Mouse (Mus musculus): ENCODE measurements around the gene Colgalt1. TPM values are rescaled to one million over a fixed set of nuclear protein-coding genes. Genes with fewer than 3 reads are reported as not detected.

Colgalt1 gene
- total RNA-seq, 2 experiments from 2014 or later = 59.4 to 64.7 TPM

DNA sequence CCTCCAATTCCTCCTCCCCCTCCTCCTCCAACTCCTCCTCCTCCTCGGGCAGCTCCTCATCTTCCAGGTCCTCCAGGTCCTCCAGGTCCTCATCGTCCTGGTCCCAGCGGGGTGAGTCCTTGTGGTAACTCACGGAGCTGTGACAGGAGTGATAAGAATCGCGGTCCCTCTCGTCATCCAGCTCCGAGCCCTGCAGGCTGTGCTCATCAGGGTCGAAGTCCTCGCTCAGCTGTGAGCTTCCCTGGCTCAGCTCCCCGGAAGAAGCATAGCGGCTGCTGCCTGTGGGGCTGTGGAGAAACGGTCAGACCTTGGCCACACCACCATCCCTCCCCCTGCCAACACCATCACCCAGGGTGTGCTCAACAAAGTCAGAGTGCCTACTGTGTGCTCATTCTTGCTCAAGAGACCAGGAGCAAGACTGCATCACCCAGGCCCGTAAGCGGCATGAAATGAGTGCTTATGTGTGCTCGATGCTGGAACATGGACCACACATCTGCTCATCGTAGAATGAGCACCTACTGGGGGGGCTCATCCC lies 47.8 kb downstream of the Colgalt1 start:
- DNase-seq (ENCODE audit: low spot score in 2 of 2) = no peak
- intact Hi-C loops (cut with DNase I) = no loop called here

GRCm38 (mm10) chr8:71659751-71660150 lies 49.0 kb downstream of the Colgalt1 start:
- intact Hi-C loops (cut with DNase I) = loop anchor here (2.0 kb wide), 1 partner anchor 99 kb away; no protein-coding TSS in a partner anchor
- no peak for DNase-seq (ENCODE audit: low spot score in 2 of 2)

DNA sequence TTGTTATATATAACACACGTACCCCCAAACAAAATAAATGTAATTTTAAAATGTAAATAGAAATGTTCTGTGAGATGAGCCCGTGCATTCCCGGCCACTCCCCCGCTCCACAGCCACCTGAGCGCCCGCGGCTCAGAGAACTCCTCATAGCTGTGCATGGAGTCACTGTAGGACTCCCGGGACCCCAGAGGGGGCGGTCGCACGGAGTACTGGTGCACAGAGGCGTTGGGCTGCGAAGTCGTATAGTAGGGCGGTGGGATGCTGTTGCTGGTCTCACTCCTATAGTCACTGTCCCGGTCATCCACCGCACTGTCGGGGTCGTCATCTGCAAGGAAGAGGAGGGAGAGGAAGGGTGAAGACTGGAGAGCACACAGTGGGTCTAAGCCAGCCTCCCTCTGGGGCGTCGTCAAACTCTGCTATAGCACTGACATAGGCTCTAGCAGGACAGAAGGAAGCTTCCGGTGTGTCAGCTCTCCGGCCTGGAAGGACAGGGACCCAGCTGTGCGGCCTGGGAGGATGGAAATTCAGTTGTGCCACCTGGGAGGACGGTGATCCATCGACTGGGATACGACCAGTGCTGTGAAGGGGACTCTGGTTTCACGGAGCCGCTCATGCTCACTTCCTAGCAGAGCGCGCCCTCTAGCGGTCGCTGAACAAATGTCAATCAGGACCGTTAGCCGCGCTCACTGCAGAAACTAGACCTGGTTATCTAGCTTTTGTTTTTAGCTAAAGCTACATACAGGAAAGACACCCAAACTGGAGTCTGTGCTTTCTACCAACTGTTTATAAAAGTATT lies 49.7 kb downstream of the Colgalt1 start:
- peak; percentile 89 to 92 for DNase-seq (ENCODE audit: low spot score in 2 of 2)
- intact Hi-C loops (cut with DNase I) = loop anchor here (2.0 kb wide), 1 partner anchor 100 kb away; no protein-coding TSS in a partner anchor

GRCm38 (mm10) chr8:71665331-71666130 lies 54.7 kb downstream of the Colgalt1 start:
- intact Hi-C loops (cut with DNase I) = no loop called here
- no peak for DNase-seq (ENCODE audit: low spot score in 2 of 2)

DNA sequence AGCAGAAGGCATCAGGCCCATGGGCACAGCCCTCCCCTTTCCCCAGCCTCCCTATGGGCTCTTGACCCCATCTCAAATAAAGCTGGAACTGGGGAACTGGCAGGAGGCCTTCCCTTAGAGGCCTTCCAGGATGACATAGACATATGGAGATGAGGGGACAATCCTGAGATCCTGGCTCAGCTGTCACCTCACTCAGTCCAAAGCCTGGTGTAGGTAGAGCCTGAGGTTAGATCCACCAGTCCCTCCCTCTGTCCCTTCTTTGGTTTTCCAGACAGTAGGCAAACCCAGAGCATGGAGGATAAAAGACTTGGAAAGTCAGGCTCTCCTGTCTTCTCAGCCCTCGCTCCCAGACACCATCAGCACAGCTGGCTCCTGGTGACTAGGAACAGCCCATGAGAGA lies 56.1 kb downstream of the Colgalt1 start:
- DNase-seq (ENCODE audit: low spot score in 2 of 2) = no peak
- intact Hi-C loops (cut with DNase I) = no loop called here

- intact Hi-C loops (cut with DNase I) = no loop called here
- no peak for DNase-seq (ENCODE audit: low spot score in 2 of 2)
These were observed 56.5 kb downstream of the Colgalt1 start for GRCm38 (mm10) chr8:71667256-71667655.

DNA sequence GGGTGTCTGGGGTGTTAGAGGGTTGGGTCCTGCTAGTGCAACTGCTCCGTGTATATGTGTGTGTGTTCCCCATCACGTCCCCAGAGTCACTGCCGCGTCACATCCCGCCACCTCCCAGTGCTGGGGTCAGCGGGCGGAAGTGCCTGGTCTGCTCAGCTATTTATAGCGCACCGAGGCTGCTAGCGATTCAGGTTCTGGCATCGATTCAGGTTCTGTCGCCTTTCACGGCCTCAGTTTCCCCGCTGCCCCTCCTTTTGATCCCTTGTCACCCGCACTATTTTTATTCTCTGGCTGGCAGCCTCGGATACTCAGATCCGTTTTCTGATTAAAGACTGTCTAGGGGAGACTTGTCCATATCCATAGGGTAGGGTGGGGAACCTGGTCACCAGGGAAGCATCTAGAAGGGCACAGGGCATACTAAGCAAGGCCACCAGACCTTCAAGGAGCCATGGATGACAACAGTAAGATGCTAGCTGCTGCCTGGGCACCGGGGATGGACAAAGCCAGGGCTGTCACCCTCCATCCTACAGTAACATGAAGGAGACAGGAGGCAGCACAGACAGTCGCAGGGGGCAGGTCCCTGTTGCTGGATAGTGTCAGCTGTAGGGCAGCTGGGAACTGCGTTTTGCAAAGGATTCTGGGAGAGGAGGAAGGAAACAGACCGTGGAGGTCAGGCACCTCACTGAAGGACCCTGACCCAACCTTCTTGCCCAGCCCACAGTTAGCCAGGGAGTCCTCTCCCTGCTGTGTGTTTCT lies 57.6 kb downstream of the Colgalt1 start:
- DNase-seq (ENCODE audit: low spot score in 2 of 2) = peak in 1 of 2 experiments; percentile 39
- intact Hi-C loops (cut with DNase I) = no loop called here

DNA sequence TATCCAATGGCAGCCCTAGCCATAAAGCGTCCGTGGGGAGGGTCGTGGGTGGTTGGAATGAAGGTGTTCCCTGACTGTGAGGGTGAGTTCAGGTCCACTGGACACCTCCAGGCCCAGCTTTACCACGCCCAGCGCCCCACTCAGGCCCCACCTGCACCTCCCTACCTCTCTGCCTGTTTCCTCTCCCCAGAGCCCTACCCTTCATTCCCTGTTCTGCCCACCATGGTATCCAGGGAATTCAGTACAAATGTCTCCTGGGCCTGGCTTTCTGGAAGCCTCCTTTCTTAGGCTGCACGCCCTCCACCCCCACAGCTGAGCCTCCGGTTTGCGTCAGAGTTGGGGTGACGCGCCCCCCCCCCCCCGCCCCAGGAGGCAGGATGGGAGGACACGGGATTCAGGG lies 59.4 kb downstream of the Colgalt1 start:
- DNase-seq (ENCODE audit: low spot score in 2 of 2) = peak in 1 of 2 experiments; percentile 54
- intact Hi-C loops (cut with DNase I) = loop anchor here (5.0 kb wide), 1 partner anchor 52 kb away; no protein-coding TSS in a partner anchor

- intact Hi-C loops (cut with DNase I) = loop anchor here (5.0 kb wide), 1 partner anchor 51 kb away; no protein-coding TSS in a partner anchor
- peak; percentile 71 to 82 for DNase-seq (ENCODE audit: low spot score in 2 of 2)
These were observed 60.1 kb downstream of the Colgalt1 start for GRCm38 (mm10) chr8:71670621-71671548.

DNA sequence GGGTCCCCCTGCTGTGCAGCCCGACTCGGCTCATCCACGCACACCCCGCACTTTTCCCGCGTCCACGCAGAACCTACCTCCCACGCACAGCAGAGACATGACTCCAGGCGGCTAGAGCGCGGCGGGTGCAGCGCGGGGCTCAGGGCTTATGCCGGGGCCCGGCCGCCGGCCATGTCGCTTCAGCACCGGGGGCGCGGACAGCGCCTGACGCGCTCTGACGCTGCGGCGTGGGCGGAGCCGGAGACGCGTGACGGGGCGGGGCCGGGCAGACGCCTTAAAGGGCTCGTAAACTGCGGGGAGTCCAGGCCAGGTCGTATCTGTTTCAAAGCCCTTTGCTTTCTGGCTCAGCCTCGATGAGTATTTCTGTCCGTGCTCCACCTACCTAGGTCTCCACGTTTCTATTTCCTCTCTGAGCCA lies 60.8 kb downstream of the Colgalt1 start, which contains the start of gene Unc13a:
TSS of gene Unc13a (minus strand) at position 209 of the 417 bp plus-strand sequence.
- intact Hi-C loops (cut with DNase I) = loop anchor here (5.0 kb wide), 1 partner anchor 51 kb away; no protein-coding TSS in a partner anchor
- DNase-seq (ENCODE audit: low spot score in 2 of 2) = peak; percentile 92 to 94

GRCm38 (mm10) chr8:71672168-71672735 lies 61.5 kb downstream of the Colgalt1 start:
- DNase-seq (ENCODE audit: low spot score in 2 of 2) = peak in 1 of 2 experiments; percentile 72
- intact Hi-C loops (cut with DNase I) = loop anchor here (5.0 kb wide), 1 partner anchor 50 kb away; no protein-coding TSS in a partner anchor

GRCm38 (mm10) chr8:71674071-71674470 lies 63.3 kb downstream of the Colgalt1 start:
- intact Hi-C loops (cut with DNase I) = loop anchor here (5.0 kb wide), 1 partner anchor 48 kb away; no protein-coding TSS in a partner anchor

More at GRCm38 (mm10) chr8:71674071-71674470, 63.3 kb downstream of the Colgalt1 start:
- DNase-seq (ENCODE audit: low spot score in 2 of 2) = no peak

Small RNA genes within 50 kb of the gene (microRNA-seq; reads per million reads assigned to microRNA genes)
- gene Mir6769b = 23.0 to 34.7 reads per million in 2 experiments

Other genes starting within 250 kb of the Colgalt1 start
- gene Use1, start 244.2 kb upstream of the Colgalt1 start, total RNA-seq (2021) = 10 to 100 TPM; 84.5 to 94.0 TPM
- 10 to 100 TPM; 20.2 TPM for gene Ocel1, start 239.7 kb upstream of the Colgalt1 start, total RNA-seq (2021)
- 10 to 100 TPM; 32.2 to 34.2 TPM for gene Nr2f6, start 229.0 kb upstream of the Colgalt1 start, total RNA-seq (2021)
- gene Ushbp1, start 215.2 kb upstream of the Colgalt1 start, total RNA-seq (2021) = 1 to 10 TPM; 5.9 to 7.2 TPM
- gene Babam1, start 214.1 kb upstream of the Colgalt1 start, total RNA-seq (2021) = 10 to 100 TPM; 87.1 to 91.0 TPM
- gene Ankle1, start 205.0 kb upstream of the Colgalt1 start, total RNA-seq (2021) = under 1 TPM; 0.29 to 0.38 TPM
- gene Abhd8, start 147.3 kb upstream of the Colgalt1 start, total RNA-seq (2021) = 100 to 1,000 TPM; 225 to 230 TPM
- 10 to 100 TPM; 75.5 to 79.8 TPM for gene Mrpl34, start 146.0 kb upstream of the Colgalt1 start, total RNA-seq (2021)
- gene Dda1, start 141.8 kb upstream of the Colgalt1 start, total RNA-seq (2021) = 100 to 1,000 TPM in 1 of 2 experiments, 10 to 100 TPM in 1; 96.0 to 106 TPM
- 10 to 100 TPM; 68.7 to 74.9 TPM for gene Ano8, start 125.0 kb upstream of the Colgalt1 start, total RNA-seq (2021)
- gene Gtpbp3, start 122.9 kb upstream of the Colgalt1 start, total RNA-seq (2021) = 10 to 100 TPM; 29.8 to 30.8 TPM
- 1 to 10 TPM; 6.6 to 7.6 TPM for gene Plvap, start 99.2 kb upstream of the Colgalt1 start, total RNA-seq (2021)
- gene Ccdc194, start 85.3 kb upstream of the Colgalt1 start, total RNA-seq (2021) = not detected
- 1 to 10 TPM; 2.8 to 4.2 TPM for gene Bst2, start 73.5 kb upstream of the Colgalt1 start, total RNA-seq (2021)
- 10 to 100 TPM; 32.9 to 38.5 TPM for gene Mvb12a, start 68.1 kb upstream of the Colgalt1 start, total RNA-seq (2021)
- under 1 TPM in 1 of 2 experiments, not detected in 1; 0.22 TPM for gene Tmem221, start 52.1 kb upstream of the Colgalt1 start, total RNA-seq (2021)
- gene Nxnl1, start 44.4 kb upstream of the Colgalt1 start, total RNA-seq (2021) = under 1 TPM in 1 of 2 experiments, not detected in 1; 0.15 TPM
- gene Slc27a1, start 42.1 kb upstream of the Colgalt1 start, total RNA-seq (2021) = 10 to 100 TPM; 82.0 to 84.3 TPM
- gene Pgls, start 18.8 kb upstream of the Colgalt1 start, total RNA-seq (2021) = 10 to 100 TPM; 54.4 to 55.4 TPM
- gene Fam129c, start 13.3 kb upstream of the Colgalt1 start, total RNA-seq (2021) = 1 to 10 TPM; 3.3 TPM
- gene Unc13a, start 60.8 kb downstream of the Colgalt1 start, total RNA-seq (2021) = 100 to 1,000 TPM; 299 to 337 TPM
- gene Jak3, start 65.3 kb downstream of the Colgalt1 start, total RNA-seq (2021) = 1 to 10 TPM; 5.6 to 6.4 TPM
- gene Insl3, start 78.2 kb downstream of the Colgalt1 start, total RNA-seq (2021) = 1 to 10 TPM; 1.8 to 2.8 TPM
- under 1 TPM; 0.44 to 0.49 TPM for gene B3gnt3, start 90.8 kb downstream of the Colgalt1 start, total RNA-seq (2021)
- gene Fcho1, start 114.7 kb downstream of the Colgalt1 start, total RNA-seq (2021) = 100 to 1,000 TPM; 152 to 156 TPM